Mouse (Mus musculus) layer of hippocampus, adult 18-20 months (tissue): ENCODE data around the gene Eif4a1. TPM values are rescaled to one million over a fixed set of nuclear protein-coding genes. Genes with fewer than 3 reads are reported as not detected.
"Not testable (repeated sequence)": the region's sequence is repeated elsewhere in the genome, so short reads cannot be mapped to it uniquely, and the experiment has no call there.

Experiments used
- DNase-seq, 2 experiments: peaks; one replicate each; pipeline ENCODE4 v3.0.0; 2022; ENCODE audit warnings: low spot score in 2 of 2
- total RNA-seq, 2 experiments: library from RNA; stranded (reverse); gene quantifications; 2 replicates each; pipeline ENCODE4 v1.2.3; 2021

Gene Eif4a1
- total RNA-seq, 2 experiments from 2014 or later = 325 to 357 TPM

- DNase-seq = not testable (repeated sequence)
These were observed 30.7 kb upstream of the Eif4a1 start for GRCm38 (mm10) chr11:69702886-69703285.

DNA sequence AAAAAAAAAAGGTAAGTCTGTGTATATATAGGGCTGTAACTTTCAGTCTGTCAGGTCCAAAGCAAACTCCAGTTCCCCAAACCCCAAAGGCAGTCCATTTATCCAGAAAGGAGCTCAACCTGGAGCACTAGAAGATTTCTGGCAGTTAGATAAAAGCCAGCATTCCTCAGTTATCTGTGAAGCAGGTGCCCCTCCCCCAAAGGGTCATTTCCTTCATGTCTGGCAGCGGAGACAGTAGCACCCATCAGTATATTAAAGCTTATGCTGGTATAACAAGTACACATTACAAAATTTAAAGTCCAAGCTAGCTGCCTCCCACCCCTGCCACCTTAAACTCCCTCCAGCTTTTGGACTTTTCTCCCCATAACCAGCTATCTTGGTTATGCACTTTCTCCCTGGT lies 27.4 kb upstream of the Eif4a1 start:
- no peak for DNase-seq

DNA sequence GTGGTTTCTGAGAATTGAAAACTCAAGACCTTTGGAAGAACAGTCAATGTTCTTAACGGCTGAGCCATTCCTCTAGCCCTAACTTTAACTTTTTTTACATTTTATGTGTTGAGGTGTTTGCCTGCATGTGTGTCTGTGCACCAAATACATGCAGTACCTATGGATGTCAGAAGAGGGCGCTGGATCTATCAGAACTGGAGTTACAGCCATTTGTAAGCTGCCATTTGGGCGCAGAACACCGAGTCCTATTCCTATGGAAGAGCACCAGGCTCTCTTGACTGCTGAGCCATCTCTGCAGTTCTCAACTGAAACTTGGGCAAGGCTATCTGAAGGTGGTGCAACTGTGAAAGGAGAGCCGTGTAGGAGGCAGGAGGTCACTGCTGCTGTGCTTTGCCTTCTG lies 26.4 kb upstream of the Eif4a1 start:
- no peak for DNase-seq

DNA sequence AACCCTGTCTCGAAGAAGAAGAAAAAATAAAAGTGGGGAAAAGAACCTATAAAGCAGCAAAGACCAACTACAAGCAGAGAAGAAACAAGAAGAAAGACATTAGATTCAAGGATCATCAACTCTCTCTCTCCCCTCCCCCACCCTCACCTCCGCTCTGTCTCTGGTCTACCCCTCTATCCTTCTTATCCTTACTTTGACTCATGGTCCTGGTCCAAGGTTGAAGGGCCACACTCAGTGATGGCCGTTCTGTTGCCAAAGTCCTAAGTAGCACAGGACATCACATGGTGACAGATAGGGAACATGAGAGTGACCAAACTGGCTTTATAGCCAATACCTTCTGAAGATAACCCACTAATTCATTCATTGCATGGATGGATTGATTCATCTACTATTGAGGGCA lies 25.2 kb upstream of the Eif4a1 start:
- DNase-seq = no peak

DNA sequence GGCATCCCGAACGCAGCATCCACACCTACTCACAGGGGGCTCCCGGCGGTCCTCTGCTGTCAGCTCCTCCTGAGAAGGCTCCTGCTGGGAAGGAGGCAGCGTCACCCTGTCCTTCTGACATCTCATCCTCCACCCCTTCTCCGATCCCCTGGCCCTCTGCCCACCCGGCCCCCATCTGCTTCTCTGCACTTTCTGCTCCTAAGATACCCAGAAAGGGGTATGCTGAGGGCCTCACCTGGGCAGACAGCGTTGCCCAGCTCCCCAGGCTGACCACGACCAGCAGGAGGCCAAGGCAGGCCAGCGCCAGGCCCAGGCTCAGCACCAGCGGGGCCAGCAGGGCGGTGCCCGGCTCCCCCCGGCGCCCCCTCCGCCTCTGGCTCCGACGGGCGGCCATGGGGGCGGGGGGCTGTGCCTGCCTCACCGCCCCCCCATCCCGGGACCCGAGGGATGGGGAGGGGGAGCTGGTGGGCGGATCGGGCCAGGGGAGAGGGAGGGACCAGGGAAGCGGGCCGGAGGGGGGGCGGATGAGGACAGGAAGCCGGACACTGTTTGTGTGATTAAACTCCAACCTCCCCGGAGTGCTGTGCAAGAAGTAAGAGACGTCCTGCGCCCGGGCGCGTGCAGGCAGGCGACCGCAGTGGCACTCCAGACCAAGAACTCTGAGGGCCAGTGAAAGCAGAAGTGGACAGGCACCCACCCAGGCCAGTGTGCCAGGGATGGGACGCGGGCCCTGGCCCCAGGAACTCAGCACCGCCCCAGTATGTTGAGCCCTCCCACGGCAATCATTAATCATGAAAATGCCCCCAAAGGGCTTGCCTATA lies 23.3 kb upstream of the Eif4a1 start, which contains the start of the genes Tnfsf12 and Tnfsfm13:
TSS of gene Tnfsf12 (minus strand) at position 489 of the 821 bp plus-strand sequence.
TSS of gene Tnfsfm13 (minus strand) at position 738 of the 821 bp plus-strand sequence.
- DNase-seq = peak in 1 of 2 experiments; percentile 49

DNA sequence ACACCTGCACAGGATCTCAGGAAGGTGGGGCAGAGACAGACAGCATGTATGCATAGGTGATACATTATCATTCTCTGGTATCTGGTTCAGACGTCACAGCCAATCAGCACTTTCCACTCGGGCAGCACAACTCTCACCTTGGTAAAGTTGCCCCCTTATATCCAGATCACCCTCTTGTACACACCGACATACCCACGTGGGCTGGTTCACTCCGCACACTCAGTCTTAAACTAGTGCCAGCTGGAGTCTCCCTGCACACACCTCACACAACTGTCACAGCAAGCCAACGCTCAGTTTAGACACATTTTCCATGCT lies 22.8 kb upstream of the Eif4a1 start:
- no peak for DNase-seq

GRCm38 (mm10) chr11:69693421-69693965 lies 21.3 kb upstream of the Eif4a1 start:
- DNase-seq = no peak

DNA sequence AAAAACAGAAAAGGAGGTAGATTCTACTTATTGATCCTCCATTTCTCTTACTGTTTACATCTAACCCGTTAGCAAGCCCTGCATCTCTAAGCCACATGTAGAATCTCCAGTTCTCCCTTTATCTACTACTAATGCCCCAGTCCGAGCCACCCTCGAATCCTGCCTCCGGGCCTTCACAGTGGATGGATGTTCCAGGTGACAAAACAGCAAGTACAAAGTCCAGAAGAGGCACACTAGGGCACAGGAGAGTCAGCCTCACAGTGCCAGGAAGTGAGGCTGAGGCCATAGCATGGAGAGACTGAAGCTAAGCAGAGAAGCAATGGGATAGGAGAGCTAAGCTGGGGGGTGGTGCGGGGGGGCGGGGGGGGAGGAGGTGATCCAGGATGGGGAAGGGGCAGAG lies 20.6 kb upstream of the Eif4a1 start:
- DNase-seq = no peak

- no peak for DNase-seq
These were observed 20.1 kb upstream of the Eif4a1 start for GRCm38 (mm10) chr11:69692196-69692811.

- DNase-seq = no peak
These were observed 17.7 kb upstream of the Eif4a1 start for GRCm38 (mm10) chr11:69689891-69690290.

GRCm38 (mm10) chr11:69687061-69687460 lies 14.8 kb upstream of the Eif4a1 start:
- no peak for DNase-seq

DNA sequence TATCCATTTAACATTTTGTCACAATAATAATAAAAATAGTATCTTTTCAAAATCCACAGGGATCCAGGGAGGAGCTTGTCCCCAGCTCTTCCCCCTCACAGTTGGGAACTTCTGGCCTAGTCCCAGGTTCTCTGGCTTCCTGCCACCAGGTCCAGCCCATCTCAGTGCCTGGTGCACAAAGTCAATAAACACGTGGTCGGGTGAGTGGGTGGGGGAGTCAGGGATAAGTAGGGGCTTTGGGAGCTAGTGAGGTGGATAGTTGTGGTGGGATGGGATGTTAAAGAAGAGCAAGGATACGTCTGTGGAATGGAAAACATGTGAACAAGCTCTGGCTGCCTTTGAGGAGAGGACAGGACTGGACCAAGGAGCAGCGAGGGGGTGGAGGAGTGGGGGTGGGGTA lies 14.2 kb upstream of the Eif4a1 start:
- DNase-seq = peak in 1 of 2 experiments; percentile 68

DNA sequence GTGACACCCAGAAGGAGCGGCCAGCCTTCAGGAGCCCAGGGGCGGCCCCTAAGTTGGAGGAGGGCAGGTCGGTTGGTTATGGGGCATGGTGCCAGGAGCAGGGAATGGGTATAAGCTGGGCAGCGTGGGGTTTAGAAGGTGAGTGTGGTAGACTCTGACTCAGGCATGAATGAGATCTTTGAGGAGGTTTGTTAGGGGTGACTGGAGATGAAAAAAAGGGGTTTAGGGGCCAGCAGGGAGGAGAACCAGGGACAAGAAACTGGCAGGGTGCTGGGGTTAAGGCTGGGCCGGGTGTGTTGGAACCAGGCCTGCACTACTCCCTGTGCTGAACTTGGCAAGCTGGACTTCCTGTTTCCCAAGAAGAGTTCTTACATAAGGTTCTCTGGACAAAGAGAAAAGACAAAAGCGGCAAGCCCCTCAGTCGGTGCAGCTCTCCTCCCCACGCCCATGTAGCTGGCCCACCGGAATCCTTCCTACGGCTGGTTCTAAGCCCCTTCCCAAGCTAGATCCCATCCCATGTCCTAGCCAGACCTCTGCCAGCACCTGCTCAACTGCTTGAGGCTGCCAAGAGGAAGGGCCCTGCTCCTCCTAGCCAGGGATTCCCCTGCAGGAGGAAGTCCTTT lies 13.4 kb upstream of the Eif4a1 start, which contains the start of gene Tnfsf13:
TSS of gene Tnfsf13 (minus strand) at position 259 of the 623 bp plus-strand sequence.
- peak in 1 of 2 experiments; percentile 63 for DNase-seq

DNA sequence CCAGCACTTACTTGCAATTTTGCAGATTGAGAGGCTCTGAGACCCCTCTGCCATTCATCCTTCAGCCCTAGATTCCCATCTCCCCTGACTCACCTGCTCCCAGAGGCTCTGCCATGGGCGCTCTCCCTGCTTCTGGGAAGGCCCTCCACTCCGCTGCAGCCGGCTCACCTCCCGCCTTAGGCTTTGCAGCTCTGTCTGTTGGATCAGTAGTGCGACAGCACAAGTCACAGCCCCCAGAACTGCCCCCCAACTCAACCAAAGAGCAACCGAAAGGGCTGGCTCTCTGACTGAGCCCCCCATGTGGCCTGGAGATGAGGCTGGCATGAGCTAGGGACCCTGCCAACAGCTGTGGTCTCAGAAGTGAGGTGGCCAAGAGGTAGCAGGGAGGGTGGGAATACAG lies 12.7 kb upstream of the Eif4a1 start:
- DNase-seq = no peak

- no peak for DNase-seq
These were observed 12.0 kb upstream of the Eif4a1 start for GRCm38 (mm10) chr11:69684128-69684745.

DNA sequence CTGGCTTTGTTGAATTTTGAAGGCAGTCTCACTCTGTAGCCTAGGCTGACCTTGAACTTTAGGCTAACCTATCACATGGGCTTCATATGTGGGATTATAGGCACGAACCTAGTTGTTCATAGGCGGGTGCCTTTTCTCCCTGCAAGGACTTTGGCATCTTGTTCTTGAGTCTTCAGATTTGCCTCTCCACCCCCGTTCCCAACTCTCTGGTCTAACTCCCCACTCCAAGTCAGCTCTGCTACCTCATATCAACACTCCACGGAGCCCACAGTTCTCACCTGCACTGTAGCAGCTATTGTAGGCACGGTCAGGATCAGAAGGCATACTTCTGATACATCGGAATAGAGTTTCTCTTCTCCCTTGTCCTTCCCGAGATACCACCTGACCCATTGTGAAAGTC lies 11.4 kb upstream of the Eif4a1 start:
- no peak for DNase-seq

GRCm38 (mm10) chr11:69682840-69683533 lies 10.8 kb upstream of the Eif4a1 start:
- peak; percentile 80 to 94 for DNase-seq

GRCm38 (mm10) chr11:69682209-69682839 lies 10.1 kb upstream of the Eif4a1 start:
- no peak for DNase-seq

GRCm38 (mm10) chr11:69681314-69682208 lies 9.3 kb upstream of the Eif4a1 start, which contains the start of gene Senp3:
Senp3 (minus strand) TSS chr11:69682084.
- peak; percentile 98 for DNase-seq
